Mouse (Mus musculus) neural tube, embryonic 14.5 days (tissue): ENCODE data around the gene Fnd3c2. TPM values are rescaled to one million over a fixed set of nuclear protein-coding genes. Genes with fewer than 3 reads are reported as not detected.

Experiments
- ATAC-seq: fragments of 200-750 bp; cut with Nextera tagmentation; 2 replicates; pipeline ENCODE4 v1.8.0; 2017; ENCODE audit warnings: low read depth, mild to moderate bottlenecking, moderate TSS enrichment, moderate library complexity
- H3K27ac ChIP-seq: fragments of 300-500 bp; sonication (generic); 2 replicates; pipeline ENCODE4 v1.5.1; 2014; ENCODE audit warnings: low read depth, mild to moderate bottlenecking, control low read depth, low read length, moderate library complexity, mixed read lengths
- H3K27me3 ChIP-seq: fragments of 300-500 bp; sonication (generic); 2 replicates; pipeline ENCODE4 v1.6.1; 2014; ENCODE audit warnings: low read length; ENCODE audit not compliant: control insufficient read depth, insufficient read depth
- H3K36me3 ChIP-seq: fragments of 300-500 bp; sonication (generic); 2 replicates; pipeline ENCODE4 v1.6.1; 2014; ENCODE audit warnings: low read length, mixed read lengths; ENCODE audit not compliant: control insufficient read depth, insufficient read depth
- H3K4me1 ChIP-seq: fragments of 300-500 bp; sonication (generic); 2 replicates; pipeline ENCODE4 v1.6.1; 2014; ENCODE audit warnings: low read length; ENCODE audit not compliant: control insufficient read depth, insufficient read depth
- H3K4me2 ChIP-seq: fragments of 300-500 bp; sonication (generic); 2 replicates; pipeline ENCODE4 v1.6.1; 2014; ENCODE audit warnings: mild to moderate bottlenecking, low read depth, low read length, control low read depth
- H3K4me3 ChIP-seq: fragments of 300-500 bp; sonication (generic); 2 replicates; pipeline ENCODE4 v1.5.1; 2014; ENCODE audit warnings: low read depth, low read length, control low read depth, mixed read lengths
- H3K9ac ChIP-seq: fragments of 300-500 bp; sonication (generic); replicated peaks from 2 replicates; pipeline ENCODE4 v1.6.1; 2014; ENCODE audit warnings: low read depth, mild to moderate bottlenecking, control low read depth, low read length, mixed read lengths
- H3K9me3 ChIP-seq: fragments of 300-500 bp; sonication (generic); 2 replicates; pipeline ENCODE4 v1.6.1; 2016; ENCODE audit warnings: low read length; ENCODE audit not compliant: control insufficient read depth
- WGBS: fragments of 180-500 bp; shearing (Covaris S2); extraction: QIAGEN DNeasy Blood & Tissue Kit; methylation state at CpG from one replicate; pipeline ENCODE4 v1.1.7; 2014; 5-methylcytosine and 5-hydroxymethylcytosine counted together
- polyA plus RNA-seq: library from polyadenylated mRNA; unstranded; fragments of >200 nt; fragmentation: Nextera tagmentation; extraction: Ambion mirVana; gene quantifications from 2 replicates; pipeline ENCODE4 v1.2.1, GENCODE M21; 2014

Gene Fnd3c2
- polyA plus RNA-seq, 1 experiment from 2014 or later: not detected

DNA sequence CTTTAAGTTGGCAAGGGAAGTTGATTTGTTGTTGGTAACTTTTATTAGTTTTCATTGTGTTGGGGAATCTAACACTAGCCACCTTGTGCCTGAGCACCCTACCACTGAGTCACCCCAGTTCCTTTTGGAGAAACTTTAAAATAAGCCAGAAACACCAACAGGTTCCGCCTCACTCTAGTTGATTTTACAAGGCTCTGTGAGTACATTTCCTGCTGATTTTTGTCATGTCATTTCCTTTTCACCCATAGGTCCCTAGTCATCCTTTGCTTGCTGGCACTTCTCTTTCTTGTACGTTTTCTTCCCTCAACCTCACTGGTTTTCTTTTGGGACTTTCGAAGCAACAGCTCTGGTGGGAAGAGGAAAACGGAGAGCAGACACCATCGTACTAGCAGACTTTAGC, 65.8 kb downstream of the Fnd3c2 start:
- Histone ChIP-seq H3K4me1 (peaks cover 9% of the 10 kb centered on the region; the same call in 1 of the 2 replicates), H3K27me3 (no peaks in the 10 kb centered on the region), H3K4me3 (no peak overlapping the region), H3K9me3 (no peaks in the 10 kb centered on the region), H3K36me3 (no peaks in the 10 kb centered on the region), H3K9ac (no peak overlapping the region), H3K27ac (no peak overlapping the region), H3K4me2 (peak overlapping the region; percentile 71)
- no peak for ATAC-seq
- 59% methylated on average over 5 of the region's 5 CpGs for WGBS

- ATAC-seq: no peak
- H3K4me1 ChIP-seq: peaks cover 9% of the 10 kb centered on the region; the same call in 1 of the 2 replicates
- WGBS: 17% methylated on average over 12 of the region's 12 CpGs
- H3K36me3 ChIP-seq: no peaks in the 10 kb centered on the region
- H3K4me2 ChIP-seq: peak overlapping the region; percentile 71
- no peaks in the 10 kb centered on the region for H3K27me3 ChIP-seq
- peak overlapping the region; percentile 47 for H3K4me3 ChIP-seq
- H3K27ac ChIP-seq: no peak overlapping the region; the same call in 1 of the 2 replicates
- peak overlapping the region; percentile 47 for H3K9ac ChIP-seq
- H3K9me3 ChIP-seq: no peaks in the 10 kb centered on the region
Measured at GRCm38 (mm10) chrX:106187737-106188136, 67.4 kb downstream of the Fnd3c2 start.

GRCm38 (mm10) chrX:106186713-106187649, 68.2 kb downstream of the Fnd3c2 start, which contains the start of gene Pgk1:
Gene Pgk1 (plus strand): TSS chrX:106187100.
- H3K4me3 ChIP-seq: peak within 1 kb of the TSS; percentile 47
- H3K4me2 ChIP-seq: peak within 1 kb of the TSS; percentile 71
- peak within 1 kb of the TSS; percentile 47 for H3K9ac ChIP-seq
- H3K27me3 ChIP-seq: no peaks in the 10 kb centered on the region
- peaks cover 9% of the 10 kb centered on the region; the same call in 1 of the 2 replicates for H3K4me1 ChIP-seq
- H3K27ac ChIP-seq: peak within 1 kb of the TSS; percentile 80
- 11% methylated on average over 52 of the region's 55 CpGs for WGBS
- peak; percentile 99 for ATAC-seq
- H3K9me3 ChIP-seq: no peaks in the 10 kb centered on the region
- no peaks in the 10 kb centered on the region for H3K36me3 ChIP-seq

- peak overlapping the region; percentile 40; the same call in 1 of the 2 replicates for H3K4me2 ChIP-seq
- WGBS: 23% methylated on average over 4 of the region's 5 CpGs
- H3K27ac ChIP-seq: peak overlapping the region; percentile 80
- H3K4me3 ChIP-seq: no peak overlapping the region
- ATAC-seq: no peak
- no peak overlapping the region for H3K9ac ChIP-seq
- H3K27me3 ChIP-seq: no peaks in the 10 kb centered on the region
- H3K36me3 ChIP-seq: no peaks in the 10 kb centered on the region
- no peaks in the 10 kb centered on the region for H3K9me3 ChIP-seq
- peaks cover 9% of the 10 kb centered on the region; the same call in 1 of the 2 replicates for H3K4me1 ChIP-seq
Measured at GRCm38 (mm10) chrX:106185706-106186105, 69.5 kb downstream of the Fnd3c2 start.

Other genes with a start within 250 kb of the Fnd3c2 start
- 17.1 and 27.3 TPM in 2 replicates for gene Magt1, start 243.5 kb downstream of the Fnd3c2 start, polyA plus RNA-seq
- gene Cox7b, start 239.7 kb downstream of the Fnd3c2 start, polyA plus RNA-seq: 426 and 493 TPM in 2 replicates
- 12.3 and 19.9 TPM in 2 replicates for gene Atp7a, start 228.1 kb downstream of the Fnd3c2 start, polyA plus RNA-seq
- 0.08 and 0.18 TPM in 2 replicates for gene Tlr13, start 112.2 kb downstream of the Fnd3c2 start, polyA plus RNA-seq
- 266 and 275 TPM in 2 replicates for gene Pgk1, start 68.3 kb downstream of the Fnd3c2 start, polyA plus RNA-seq
- 22.2 and 24.7 TPM in 2 replicates for gene Taf9b, start 34.2 kb downstream of the Fnd3c2 start, polyA plus RNA-seq
- 0.17 and 0.40 TPM in 2 replicates for gene Fndc3c1, start 230.0 kb upstream of the Fnd3c2 start, polyA plus RNA-seq